Mouse (Mus musculus) G1E (cell line): ENCODE results near the gene 1810010H24Rik.
"Not testable (repeated sequence)": the region's sequence is repeated elsewhere in the genome, so short reads cannot be mapped to it uniquely, and the experiment has no call there.

Experiments
- CTCF ChIP-seq: IDR thresholded peaks from 2 replicates; pipeline ENCODE4 v1.5.1; 2012; ENCODE audit warnings: low read depth, low read length, inconsistent platforms, mixed read lengths
- TAL1 ChIP-seq: conservative IDR thresholded peaks from 2 replicates; pipeline ENCODE4 v1.6.1; 2012; ENCODE audit warnings: low read depth, low read length, inconsistent platforms, mixed read lengths

DNA sequence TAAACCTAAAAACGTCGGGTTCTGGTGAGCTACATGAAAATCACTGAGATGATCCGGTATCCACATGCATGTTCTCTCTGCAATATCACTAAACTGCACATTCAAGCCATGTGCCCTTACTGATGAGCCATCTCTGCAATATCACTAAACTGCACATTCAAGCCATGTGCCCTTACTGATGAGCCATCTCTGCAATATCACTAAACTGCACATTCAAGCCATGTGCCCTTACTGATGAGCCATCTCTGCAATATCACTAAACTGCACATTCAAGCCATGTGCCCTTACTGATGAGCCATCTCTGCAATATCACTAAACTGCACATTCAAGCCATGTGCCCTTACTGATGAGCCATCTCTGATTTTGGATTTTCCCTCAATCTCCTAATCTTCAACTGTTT is 34.2 kb downstream of the 1810010H24Rik start:
- TF ChIP-seq CTCF, TAL1: not testable (repeated sequence)
